In the genomic region with DNA sequence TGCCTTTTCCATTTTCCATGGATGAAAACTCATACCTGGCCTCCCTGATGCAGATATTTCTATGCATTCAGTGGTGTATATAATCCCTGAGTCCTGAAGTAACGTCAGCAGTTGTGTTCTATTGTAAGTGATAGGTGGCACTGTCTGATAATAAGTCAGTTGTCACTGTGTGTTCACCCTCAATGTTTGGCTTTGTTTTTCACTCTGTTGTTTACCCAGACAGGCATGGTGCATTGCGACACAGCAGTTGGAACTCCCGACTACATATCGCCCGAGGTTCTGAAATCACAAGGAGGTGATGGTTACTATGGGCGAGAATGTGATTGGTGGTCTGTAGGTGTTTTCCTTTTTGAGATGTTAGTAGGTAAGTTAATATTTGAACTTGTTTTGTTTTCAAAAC, we compare ENCODE assay signal across 26 mouse cellular contexts.
"Had no signal": no experiment of that assay in that cellular context is flagged by ENCODE, and none has a peak within 500 bp of the region (broad histone marks: within the 10 kb centered on the region; RNA-seq: fewer than 3 reads in every experiment).

No protein-coding gene starts in this region.

- H3K27me3 ChIP-seq: heart, embryonic 12.5 days; hindbrain, embryonic 12.5 days; intestine, embryonic 15.5 days; limb, embryonic 13.5 days; limb, embryonic 15.5 days had no signal

- H3K9me3 ChIP-seq: heart, embryonic 10.5 days; heart, embryonic 12.5 days; hindbrain, embryonic 10.5 days; hindbrain, embryonic 12.5 days; intestine, embryonic 15.5 days; limb, embryonic 13.5 days; limb, embryonic 15.5 days had no signal

- H3K9ac ChIP-seq: heart, embryonic 12.5 days; hindbrain, embryonic 12.5 days; hindbrain, embryonic 14.5 days; intestine, embryonic 15.5 days; limb, embryonic 13.5 days; limb, embryonic 15.5 days; liver, embryonic 14.5 days had no signal

- ATAC-seq: hindbrain, embryonic 16.5 days; inflammation-experienced regulatory T-cells, adult 6 months; intestine, embryonic 15.5 days; intestine, postnatal 0 days had no signal

- H3K4me1 ChIP-seq: heart, embryonic 10.5 days; heart, embryonic 12.5 days; hindbrain, embryonic 10.5 days; hindbrain, embryonic 12.5 days; intestine, embryonic 15.5 days; limb, embryonic 13.5 days; limb, embryonic 15.5 days had no signal

- DNase-seq: gastrocnemius, adult 2 months; gastrocnemius, postnatal 10 days; gastrocnemius, postnatal 25 days; heart, adult 18-20 months; heart, postnatal 10 days; heart, postnatal 4 days; kidney, adult 18-20 months; kidney, adult 8-10 months; kidney, postnatal 10 days; kidney, postnatal 25 days; kidney, postnatal 4 days; layer of hippocampus, adult 9-11 months; left cerebral cortex, postnatal 4 days; lung, adult 18-20 months had no signal

- H3K27ac ChIP-seq: gastrocnemius, adult 2 months; heart, embryonic 10.5 days; hindbrain, embryonic 10.5 days; hindbrain, embryonic 12.5 days; hindbrain, embryonic 14.5 days; intestine, embryonic 15.5 days; limb, embryonic 13.5 days; limb, embryonic 15.5 days; liver, embryonic 14.5 days had no signal

- H3K4me2 ChIP-seq: heart, embryonic 12.5 days; hindbrain, embryonic 12.5 days; hindbrain, embryonic 14.5 days; intestine, embryonic 15.5 days; limb, embryonic 13.5 days; limb, embryonic 15.5 days had no signal

- H3K4me3 ChIP-seq: gastrocnemius, adult 2 months; heart, embryonic 10.5 days; heart, embryonic 12.5 days; hindbrain, embryonic 10.5 days; hindbrain, embryonic 12.5 days; intestine, embryonic 15.5 days; limb, embryonic 13.5 days; limb, embryonic 15.5 days had no signal
